20 mouse cellular contexts compared by ENCODE assay signal in genomic region chr16:33677313-33677690, GRCm38 (mm10). TPM values are rescaled to one million over a fixed set of nuclear protein-coding genes. Genes with fewer than 3 reads are reported as not detected.
DNase-seq lines count a peak whose midpoint lies in the region; ATAC-seq and TF ChIP-seq lines count a peak whose summit lies in the region.
"Had no signal": no experiment of that assay in that cellular context is flagged by ENCODE, and none has a peak within 500 bp of the region (broad histone marks: within the 10 kb centered on the region; RNA-seq: fewer than 3 reads in every experiment).

No protein-coding gene starts in this region.

- H3K27me3 ChIP-seq in heart, embryonic 16.5 days (ENCODE audit: control insufficient read depth, insufficient read depth, low read length), result no peaks in the 10 kb centered on the region
- no peaks in the 10 kb centered on the region for H3K27me3 ChIP-seq in midbrain, embryonic 10.5 days (ENCODE audit: low read depth, poor library complexity, severe bottlenecking)
- no peaks in the 10 kb centered on the region for H3K27me3 ChIP-seq in midbrain, embryonic 15.5 days (replicated peaks)
- no peaks in the 10 kb centered on the region for H3K27me3 ChIP-seq in small intestine, adult 2 months (ENCODE audit: control insufficient read depth, insufficient read depth, low read length)
- H3K27me3 ChIP-seq: CH12.LX; forebrain, embryonic 15.5 days; heart, embryonic 13.5 days; hindbrain, embryonic 13.5 days; Patski had no signal

- H3K36me3 ChIP-seq in heart, embryonic 16.5 days (ENCODE audit: control insufficient read depth, insufficient read depth), result no peaks in the 10 kb centered on the region
- H3K36me3 ChIP-seq in midbrain, embryonic 10.5 days, result no peaks in the 10 kb centered on the region
- no peaks in the 10 kb centered on the region for H3K36me3 ChIP-seq in midbrain, embryonic 15.5 days (replicated peaks)
- no peaks in the 10 kb centered on the region for H3K36me3 ChIP-seq in small intestine, adult 2 months (ENCODE audit: control insufficient read depth, insufficient read depth, low read length)
- H3K36me3 ChIP-seq: embryonic facial prominence, embryonic 10.5 days; forebrain, embryonic 15.5 days; heart, embryonic 13.5 days; hindbrain, embryonic 13.5 days had no signal

- no peaks in the 10 kb centered on the region for H3K9me3 ChIP-seq in heart, embryonic 16.5 days (replicated peaks; ENCODE audit: control insufficient read depth, low read length)
- 0 out of 2 replicates have a peak, but pooled peaks cover 3% of the 10 kb centered on the region for H3K9me3 ChIP-seq in midbrain, embryonic 10.5 days (replicated peaks)
- no peaks in the 10 kb centered on the region for H3K9me3 ChIP-seq in midbrain, embryonic 15.5 days
- H3K9me3 ChIP-seq: embryonic facial prominence, embryonic 10.5 days; forebrain, embryonic 15.5 days; hindbrain, embryonic 13.5 days had no signal

- no peak overlapping the region for H3K4me2 ChIP-seq in heart, embryonic 16.5 days (ENCODE audit: low read depth, low read length)
- no peak overlapping the region for H3K4me2 ChIP-seq in midbrain, embryonic 15.5 days
- H3K4me2 ChIP-seq: forebrain, embryonic 15.5 days; heart, embryonic 13.5 days; hindbrain, embryonic 13.5 days had no signal

- no peak overlapping the region for H3K9ac ChIP-seq in heart, embryonic 16.5 days (ENCODE audit: low read length)
- no peak overlapping the region for H3K9ac ChIP-seq in midbrain, embryonic 15.5 days
- H3K9ac ChIP-seq: forebrain, embryonic 15.5 days; heart, embryonic 13.5 days; hindbrain, embryonic 13.5 days had no signal

- intact Hi-C loops in heart, postnatal 25 days (cut with DNase I), result loop anchor here (5.0 kb wide), 1 partner anchor 35 kb away; no protein-coding TSS in a partner anchor
- intact Hi-C loops in heart, postnatal 36 days (cut with DNase I), result loop anchor here (2.0 to 5.0 kb wide), 2 partner anchors 97 to 115 kb away; no protein-coding TSS in a partner anchor

- ATAC-seq in heart, embryonic 16.5 days (replicated peaks; ENCODE audit: extremely low read depth, insufficient read depth, low FRiP score), result no peak
- no peak for ATAC-seq in midbrain, embryonic 15.5 days (replicated peaks)
- no peak for ATAC-seq in monocyte, adult 5-6 weeks (replicated peaks; ENCODE audit: insufficient number of reproducible peaks, low FRiP score, low TSS enrichment, poor library complexity, severe bottlenecking)
- ATAC-seq: activated CD4-positive, CD25-positive, alpha-beta regulatory T cell, adult 4 months; forebrain, embryonic 15.5 days; hindbrain, postnatal 0 days; Patski had no signal

- no peak for TF ChIP-seq POLR2A in small intestine, adult 2 months (IDR thresholded peaks at IDR 0.05; ENCODE audit: low read depth, low read length)

- H3K4me1 ChIP-seq in heart, embryonic 16.5 days (ENCODE audit: control insufficient read depth, insufficient read depth, low read length), result peaks cover 26% of the 10 kb centered on the region
- peaks cover 37% of the 10 kb centered on the region for H3K4me1 ChIP-seq in midbrain, embryonic 10.5 days
- no peaks in the 10 kb centered on the region; the same call in 1 of the 2 replicates for H3K4me1 ChIP-seq in midbrain, embryonic 15.5 days
- peaks cover 3% of the 10 kb centered on the region; the same call in 1 of the 2 replicates for H3K4me1 ChIP-seq in small intestine, adult 2 months (ENCODE audit: control insufficient read depth, insufficient read depth, insufficient read length, low read length)

- peak; percentile 91 for DNase-seq in heart, adult 11 months
- no peak for DNase-seq in heart, postnatal 25 days (ENCODE audit: low spot score)
- no peak for DNase-seq in heart, postnatal 36 days
- no peak for DNase-seq in midbrain, embryonic 10.5 days (ENCODE audit: low spot score)
- DNase-seq: cerebellum, adult 2 months; cerebellum, postnatal 10 days; gastrocnemius, postnatal 10 days; kidney, adult 11 months had no signal

- WGBS in heart, embryonic 16.5 days, result 82% methylated on average over 7 of the region's 7 CpGs
- WGBS in midbrain, embryonic 10.5 days, result 93% methylated on average over 7 of the region's 7 CpGs
- 90% methylated on average over 7 of the region's 7 CpGs for WGBS in midbrain, embryonic 15.5 days
- WGBS in small intestine, adult 2 months, result 89% methylated on average over 7 of the region's 7 CpGs

- TF ChIP-seq CTCF in small intestine, adult 2 months (IDR thresholded peaks at IDR 0.05; ENCODE audit: extremely low read depth, insufficient read length, insufficient replicate concordance, low read depth, low read length), result no peak

- peak overlapping the region; percentile 82; the same call in 1 of the 2 replicates for H3K27ac ChIP-seq in heart, embryonic 16.5 days (ENCODE audit: low read length)
- H3K27ac ChIP-seq in midbrain, embryonic 10.5 days (replicated peaks), result peak overlapping the region; percentile 60
- no peak overlapping the region for H3K27ac ChIP-seq in midbrain, embryonic 15.5 days
- peak overlapping the region; percentile 37 for H3K27ac ChIP-seq in small intestine, adult 2 months (ENCODE audit: insufficient read depth, low read depth, low read length)
- H3K27ac ChIP-seq: embryonic facial prominence, embryonic 10.5 days; forebrain, embryonic 15.5 days; hindbrain, embryonic 13.5 days; hindbrain, postnatal 0 days had no signal

- H3K4me3 ChIP-seq in heart, embryonic 16.5 days (ENCODE audit: low read length), result no peak overlapping the region
- no peak overlapping the region for H3K4me3 ChIP-seq in midbrain, embryonic 10.5 days
- no peak overlapping the region for H3K4me3 ChIP-seq in midbrain, embryonic 15.5 days
- H3K4me3 ChIP-seq in small intestine, adult 2 months (ENCODE audit: low read depth, low read length), result no peak overlapping the region
- H3K4me3 ChIP-seq: embryonic facial prominence, embryonic 10.5 days; forebrain, embryonic 15.5 days; heart, embryonic 13.5 days; hindbrain, embryonic 13.5 days had no signal

RNA-seq across cellular contexts. Expression of gene Heg1, which starts 6.9 kb away (rescaled TPM):
- total RNA-seq in heart, postnatal 25 days (2021), result 100 to 1,000 TPM; 155 to 170 TPM
- polyA plus RNA-seq in heart, embryonic 16.5 days (2015; fragmentation: Nextera tagmentation; extraction: Ambion mirVana), result 34.0 and 35.1 TPM in 2 replicates
- total RNA-seq in heart, postnatal 36 days (2021), result 100 to 1,000 TPM; 136 to 157 TPM
- 34.3 and 45.7 TPM in 2 replicates for polyA plus RNA-seq in midbrain, embryonic 10.5 days (2016; fragmentation: Nextera tagmentation; extraction: Ambion mirVana)
- 14.2 and 14.5 TPM in 2 replicates for polyA plus RNA-seq in midbrain, embryonic 15.5 days (2015; fragmentation: Nextera tagmentation; extraction: Ambion mirVana)
- 10.0 and 12.0 TPM in 2 replicates for polyA plus RNA-seq in small intestine, adult 2 months (2012; rRNA removed)
- 57.9 to 89.2 TPM (median 64.3 TPM) in 3 replicates for total RNA-seq in monocyte, adult 5-6 weeks (2017)
